Mouse (Mus musculus) hindbrain, postnatal 0 days (tissue): ENCODE data around the gene Gm9758. TPM values are rescaled to one million over a fixed set of nuclear protein-coding genes. Genes with fewer than 3 reads are reported as not detected.
"Not testable (repeated sequence)": the region's sequence is repeated elsewhere in the genome, so short reads cannot be mapped to it uniquely, and the experiment has no call there.

ENCODE experiments used
- ATAC-seq: fragments of 200-750 bp; cut with Nextera tagmentation; 2 replicates; pipeline ENCODE4 v1.8.0; 2017; ENCODE audit warnings: mild to moderate bottlenecking, moderate TSS enrichment, moderate library complexity
- DNase-seq: peaks from one replicate; pipeline ENCODE4 v3.0.0-alpha.2; 2015; ENCODE audit warnings: low spot score
- H3K27ac ChIP-seq: fragments of 300-500 bp; sonication (generic); 2 replicates; pipeline ENCODE4 v1.5.1; 2014; ENCODE audit warnings: mild to moderate bottlenecking
- H3K27me3 ChIP-seq: fragments of 300-500 bp; sonication (generic); 2 replicates; pipeline ENCODE4 v1.6.1; 2014; ENCODE audit warnings: low read length, mixed read lengths; ENCODE audit not compliant: insufficient read depth
- H3K36me3 ChIP-seq: fragments of 300-500 bp; sonication (generic); 2 replicates; pipeline ENCODE4 v1.6.1; 2014; ENCODE audit warnings: low read length, mixed read lengths; ENCODE audit not compliant: insufficient read depth
- H3K4me1 ChIP-seq: fragments of 300-500 bp; sonication (generic); 2 replicates; pipeline ENCODE4 v1.6.1; 2014; ENCODE audit warnings: antibody characterized with exemption, low read length, mixed read lengths; ENCODE audit not compliant: insufficient read depth
- H3K4me2 ChIP-seq: fragments of 300-500 bp; sonication (generic); 2 replicates; pipeline ENCODE4 v1.6.1; 2014; ENCODE audit warnings: low read depth, mild to moderate bottlenecking, low read length, moderate library complexity, mixed read lengths
- H3K4me3 ChIP-seq: fragments of 300-500 bp; sonication (generic); 2 replicates; pipeline ENCODE4 v1.5.1; 2014; ENCODE audit warnings: low read length
- H3K9ac ChIP-seq: fragments of 300-500 bp; sonication (generic); replicated peaks from 2 replicates; pipeline ENCODE4 v1.6.1; 2014; ENCODE audit warnings: mild to moderate bottlenecking, low read length, moderate library complexity, mixed read lengths
- H3K9me3 ChIP-seq: fragments of 300-500 bp; sonication (generic); 2 replicates; pipeline ENCODE4 v1.6.1; 2016; ENCODE audit warnings: low read length, mixed read lengths
- CTCF ChIP-seq: IDR thresholded peaks from 2 replicates; pipeline ENCODE4 v1.5.1; 2016; ENCODE audit warnings: antibody characterized with exemption, control low read depth, low read depth
- WGBS: fragments of 180-500 bp; shearing (Covaris S2); extraction: QIAGEN DNeasy Blood & Tissue Kit; methylation state at CpG from one replicate; pipeline ENCODE4 v1.1.7; 2014; 5-methylcytosine and 5-hydroxymethylcytosine counted together
- polyA plus RNA-seq: library from polyadenylated mRNA; unstranded; fragments of >200 nt; fragmentation: Nextera tagmentation; extraction: Ambion mirVana; gene quantifications from 2 replicates; pipeline ENCODE4 v1.2.1, GENCODE M21; 2015
- total RNA-seq: library from RNA; depleted of rRNA; stranded (reverse); fragments of >200 nt; gene quantifications from 2 replicates; pipeline ENCODE4 v1.2.3, GENCODE M21; 2014; rRNA removed

The Gm9758 gene
- total and polyA plus RNA-seq, 2 experiments from 2014 or later, result not detected

GRCm38 (mm10) chr5:14892242-14892641 is 22.5 kb downstream of the Gm9758 start:
- WGBS, result 76% methylated on average over 3 of the region's 3 CpGs
- H3K9me3 ChIP-seq, result no peaks in the 10 kb centered on the region
- TF ChIP-seq CTCF, result no peak
- H3K9ac ChIP-seq, result no peak overlapping the region
- no peaks in the 10 kb centered on the region for H3K27me3 ChIP-seq
- DNase-seq, result no peak
- no peak overlapping the region for H3K4me3 ChIP-seq
- no peaks in the 10 kb centered on the region for H3K36me3 ChIP-seq
- H3K27ac ChIP-seq, result no peak overlapping the region
- H3K4me2 ChIP-seq, result no peak overlapping the region
- H3K4me1 ChIP-seq, result no peaks in the 10 kb centered on the region
- ATAC-seq, result no peak

- not testable (repeated sequence) for DNase-seq, H3K36me3 ChIP-seq, ATAC-seq, H3K4me3 ChIP-seq, H3K4me2 ChIP-seq, H3K27me3 ChIP-seq, H3K4me1 ChIP-seq, H3K27ac ChIP-seq, H3K9me3 ChIP-seq, H3K9ac ChIP-seq
- WGBS, result 52% methylated on average over 2 of the region's 2 CpGs
Observed at GRCm38 (mm10) chr5:14885291-14885690, 29.4 kb downstream of the Gm9758 start.

Other genes with a start within 250 kb of the Gm9758 start
- gene Speer4e, start 23.5 kb upstream of the Gm9758 start, total RNA-seq, result not detected in 2 replicates
- not detected in 2 replicates for gene Speer4e, start 23.5 kb upstream of the Gm9758 start, polyA plus RNA-seq
- not detected in 2 replicates for gene Gm10354, start 64.0 kb upstream of the Gm9758 start, total RNA-seq
- gene Gm10354, start 64.0 kb upstream of the Gm9758 start, polyA plus RNA-seq, result not detected in 2 replicates
- gene Gm17019, start 118.1 kb upstream of the Gm9758 start, total RNA-seq, result not detected in 2 replicates
- gene Gm17019, start 118.1 kb upstream of the Gm9758 start, polyA plus RNA-seq, result not detected in 2 replicates